Mouse (Mus musculus) brain, adult 10 weeks (tissue): ENCODE measurements around the gene Mpp4. TPM values are rescaled to one million over a fixed set of nuclear protein-coding genes. Genes with fewer than 3 reads are reported as not detected.

Source experiments
- polyA plus RNA-seq: library from polyadenylated mRNA; stranded (reverse); fragments of 350-450 nt; fragmentation: Illumina TruSeq; extraction: RNeasy Lipid Tissue Mini Kit (QIAGEN cat#74804); gene quantifications from one replicate; pipeline ENCODE4 v1.2.3, GENCODE M21; 2015; ENCODE audit warnings: low read depth, low replicate concordance

Gene Mpp4
- polyA plus RNA-seq: 1.1 TPM

DNA sequence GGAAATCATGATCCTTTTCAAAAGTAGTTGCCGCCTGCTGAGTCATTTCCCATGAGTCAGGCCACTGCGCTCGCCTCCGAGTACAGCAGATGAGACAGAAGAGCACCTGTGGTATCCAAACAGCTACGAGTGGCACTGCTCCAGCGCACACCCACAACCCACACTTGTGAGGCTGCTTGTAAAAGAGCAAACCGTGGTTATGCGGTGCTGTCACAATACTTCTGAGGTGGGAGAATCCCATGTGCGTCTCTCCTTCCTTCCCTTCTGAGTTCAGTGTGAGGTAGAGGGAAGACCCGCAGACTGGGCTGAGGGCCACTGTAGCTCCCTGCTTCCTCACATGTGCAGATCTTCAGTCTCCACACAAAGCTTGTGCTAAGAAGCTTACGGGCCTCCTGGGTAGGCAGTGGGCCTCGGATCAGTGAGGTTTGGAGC lies at the start of gene Mpp4:
Gene Mpp4 (minus strand): TSS at position 360 of the 432 bp plus-strand sequence.

DNA sequence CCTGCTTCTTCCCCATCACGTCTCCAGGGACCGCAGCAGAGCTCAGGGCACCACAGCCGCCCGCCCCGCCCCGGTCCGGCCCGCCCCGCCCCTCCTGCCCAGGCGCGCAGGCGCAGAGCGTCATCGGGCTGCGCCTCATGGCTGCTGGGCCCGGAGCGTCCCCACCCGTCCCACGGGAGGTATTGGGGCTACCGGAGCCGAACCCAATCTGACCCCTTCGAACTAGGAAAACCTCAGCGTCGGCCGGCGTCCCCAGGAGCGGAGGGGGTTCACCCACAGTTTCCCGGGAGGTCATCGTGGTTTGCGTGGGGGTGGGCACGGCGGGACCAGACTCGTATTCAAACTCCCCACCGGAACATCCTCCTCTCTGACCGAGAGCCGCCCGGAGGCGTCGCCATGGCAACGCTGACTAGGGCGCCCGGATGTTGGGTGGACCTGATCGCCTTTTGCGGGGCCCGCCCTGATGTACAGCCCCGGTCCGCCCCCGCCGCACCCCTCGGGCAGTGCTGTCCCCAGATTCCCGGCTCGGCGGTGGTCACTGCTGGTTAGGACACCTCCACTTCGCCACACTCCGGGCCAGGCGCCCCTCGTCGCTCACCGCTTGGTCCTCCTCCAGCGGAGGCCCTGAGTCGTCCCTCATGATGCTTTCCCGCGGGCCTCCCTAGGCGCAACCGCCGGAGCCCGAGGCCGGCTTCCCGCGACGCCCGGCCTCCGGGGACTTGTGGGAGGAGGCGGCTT lies 43.3 kb downstream of the Mpp4 start, which contains the start of gene Tmem237:
Gene Tmem237 (minus strand): TSS at position 689 of the 738 bp plus-strand sequence.

DNA sequence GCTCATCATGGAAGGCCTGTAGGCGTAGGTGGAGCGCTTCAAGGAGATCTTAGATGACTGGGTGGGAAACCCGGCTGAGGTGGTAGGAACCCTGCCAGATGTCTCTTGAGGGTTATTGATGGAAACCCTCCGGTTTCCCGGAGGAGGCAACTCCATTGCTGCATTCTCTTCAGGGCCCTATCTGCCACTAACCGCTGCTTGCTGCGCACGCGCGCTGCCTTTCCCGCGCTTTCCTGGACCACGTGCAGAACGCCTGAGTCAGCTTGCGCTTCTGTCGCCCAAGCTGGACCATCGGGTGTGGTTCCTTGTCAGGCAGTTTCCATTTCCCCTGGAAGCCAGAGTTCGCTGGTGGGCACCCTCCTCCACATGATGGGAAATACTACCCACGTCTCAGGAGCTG lies 68.5 kb downstream of the Mpp4 start, which contains the start of gene C2cd6:
Gene C2cd6 (minus strand): TSS at position 196 of the 400 bp plus-strand sequence.

Other genes starting within 250 kb of the Mpp4 start
- 97.7 TPM for gene Trak2, start 190.0 kb downstream of the Mpp4 start, polyA plus RNA-seq
- 33.1 TPM for gene Stradb, start 189.9 kb downstream of the Mpp4 start, polyA plus RNA-seq
- gene C2cd6, start 68.5 kb downstream of the Mpp4 start, polyA plus RNA-seq: not detected
- 40.3 TPM for gene Tmem237, start 43.0 kb downstream of the Mpp4 start, polyA plus RNA-seq
- 16.5 TPM for gene Als2, start 73.8 kb upstream of the Mpp4 start, polyA plus RNA-seq
- 0.58 TPM for gene Cdk15, start 93.5 kb upstream of the Mpp4 start, polyA plus RNA-seq